Mouse (Mus musculus): ENCODE data around the gene Clasp2.

- TF ChIP-seq CTCF (IDR thresholded peaks at IDR 0.05; ENCODE audit: control insufficient read depth, insufficient read depth, insufficient replicate concordance, low read depth, low read length) (no peak), POLR2A (IDR thresholded peaks at IDR 0.05; ENCODE audit: control insufficient read depth, low read depth, low read length) (no peak)
These were observed 64.1 kb downstream of the Clasp2 start for GRCm38 (mm10) chr9:113805359-113805758.

All from testis, adult 2 months (tissue).